Mouse (Mus musculus) adrenal gland, postnatal 14 days (tissue): ENCODE data around the gene Ppp1r11. TPM values are rescaled to one million over a fixed set of nuclear protein-coding genes. Genes with fewer than 3 reads are reported as not detected.
A peak's percentile ranks its signal among the peaks of the same experiment; 100 is the strongest.
"Not testable (repeated sequence)": the region's sequence is repeated elsewhere in the genome, so short reads cannot be mapped to it uniquely, and the experiment has no call there.

ENCODE experiments used
- DNase-seq: peaks from one replicate; pipeline ENCODE4 v3.0.0; 2021; ENCODE audit warnings: mixed read lengths
- long read RNA-seq, 2 experiments: library from polyadenylated mRNA; stranded (forward); transcript quantifications; one replicate each; pipeline ENCODE4 v2.0.0; 2021
- total RNA-seq: library from RNA; stranded (reverse); gene quantifications from 2 replicates; pipeline ENCODE4 v1.2.3, GENCODE M21; 2021

Gene Ppp1r11
- total RNA-seq, result 77.1 and 81.0 TPM in 2 replicates
- long read RNA-seq, experiment 1, transcript Ppp1r11-201 (3 exons, 1,599 nt), result major isoform, 56 of 60 reads
- long read RNA-seq, experiment 1, partial matches to known transcripts, result 3 of 60 reads
- long read RNA-seq, experiment 1, other reads (novel, unspliced or antisense), result 1 of 60 reads
- long read RNA-seq, experiment 2, transcript Ppp1r11-201 (3 exons, 1,599 nt), result major isoform, 74 of 79 reads
- long read RNA-seq, experiment 2, partial matches to known transcripts, result 3 of 79 reads
- long read RNA-seq, experiment 2, other reads (novel, unspliced or antisense), result 2 of 79 reads

GRCm38 (mm10) chr17:36950981-36951947 lies at the start of gene Ppp1r11:
Gene Ppp1r11, minus strand, starts transcription at chr17:36951741.
- DNase-seq, result peak; percentile 97

GRCm38 (mm10) chr17:37000863-37001262 lies 49.3 kb upstream of the Ppp1r11 start, which contains the start of gene Zfp57:
Gene Zfp57, plus strand, starts transcription at chr17:37001163.
- no peak for DNase-seq

- DNase-seq, result no peak
Observed at GRCm38 (mm10) chr17:36998477-36998876, 46.9 kb upstream of the Ppp1r11 start.

GRCm38 (mm10) chr17:36997033-36997735 lies 45.6 kb upstream of the Ppp1r11 start:
- peak; percentile 88 for DNase-seq

GRCm38 (mm10) chr17:36995448-36995847 lies 43.9 kb upstream of the Ppp1r11 start:
- no peak for DNase-seq

GRCm38 (mm10) chr17:36994528-36994927 lies 43.0 kb upstream of the Ppp1r11 start:
- DNase-seq, result no peak

- DNase-seq, result no peak
Observed at GRCm38 (mm10) chr17:36993770-36994325, 42.3 kb upstream of the Ppp1r11 start.

- no peak for DNase-seq
Observed at GRCm38 (mm10) chr17:36992336-36993104, 41.0 kb upstream of the Ppp1r11 start.

- DNase-seq, result not testable (repeated sequence)
Observed at GRCm38 (mm10) chr17:36990630-36991029, 39.1 kb upstream of the Ppp1r11 start.

GRCm38 (mm10) chr17:36989437-36989836 lies 37.9 kb upstream of the Ppp1r11 start, which contains the start of gene H2-M5:
Gene H2-M5, minus strand, starts transcription at chr17:36989537.
- no peak for DNase-seq

- no peak for DNase-seq
Observed at GRCm38 (mm10) chr17:36988475-36988874, 36.9 kb upstream of the Ppp1r11 start.

GRCm38 (mm10) chr17:36982253-36983155 lies 31.0 kb upstream of the Ppp1r11 start:
- DNase-seq, result no peak

- no peak for DNase-seq
Observed at GRCm38 (mm10) chr17:36981845-36982244, 30.3 kb upstream of the Ppp1r11 start.

- DNase-seq, result peak; percentile 13
Observed at GRCm38 (mm10) chr17:36981221-36981813, 29.8 kb upstream of the Ppp1r11 start, which contains the start of gene 2410137M14Rik. Gene 2410137M14Rik, minus strand, starts transcription at chr17:36981237.

- DNase-seq, result no peak
Observed at GRCm38 (mm10) chr17:36973271-36973787, 21.8 kb upstream of the Ppp1r11 start.

- DNase-seq, result no peak
Observed at GRCm38 (mm10) chr17:36972791-36973190, 21.2 kb upstream of the Ppp1r11 start.

- DNase-seq, result no peak
Observed at GRCm38 (mm10) chr17:36971172-36971850, 19.8 kb upstream of the Ppp1r11 start.

GRCm38 (mm10) chr17:36970316-36970890 lies 18.9 kb upstream of the Ppp1r11 start:
- DNase-seq, result no peak
